Mouse (Mus musculus) CH12.LX (cell line): ENCODE data around the gene Slc28a1.

Experiments
- CTCF ChIP-seq, 2 experiments: IDR thresholded peaks in 1 of 2; conservative IDR thresholded peaks in 1 of 2; 2 replicates each; pipeline ENCODE4 v1.5.1; 2011 to 2012; ENCODE audit warnings: low read depth in 2 of 2, low read length in 2 of 2, improper control_type of control experiment in 1 of 2, inconsistent platforms in 1 of 2, mild to moderate bottlenecking in 1 of 2, moderate library complexity in 1 of 2
- GABPA ChIP-seq: IDR thresholded peaks from 2 replicates; pipeline ENCODE4 v1.6.1; 2012; ENCODE audit warnings: low read depth, low read length, improper control_type of control experiment, inconsistent platforms; ENCODE audit not compliant: insufficient replicate concordance
- JUND ChIP-seq: conservative IDR thresholded peaks from 2 replicates; pipeline ENCODE4 v1.6.1; 2011; ENCODE audit warnings: low read depth, low read length, improper control_type of control experiment
- KAT2A ChIP-seq: IDR thresholded peaks from 2 replicates; pipeline ENCODE4 v1.6.1; 2012; ENCODE audit warnings: low read length, improper control_type of control experiment, inconsistent platforms; ENCODE audit not compliant: insufficient replicate concordance
- NELFE ChIP-seq: IDR thresholded peaks from 2 replicates; pipeline ENCODE4 v1.6.1; 2011; ENCODE audit warnings: low read depth, low read length, improper control_type of control experiment
- POLR2A ChIP-seq: IDR thresholded peaks from 2 replicates; pipeline ENCODE4 v1.6.1; 2011; ENCODE audit warnings: low read depth, mild to moderate bottlenecking, improper control_type of control experiment, low read length
- ZMIZ1 ChIP-seq: IDR thresholded peaks from 2 replicates; pipeline ENCODE4 v1.6.1; 2012; ENCODE audit warnings: low read depth, mild to moderate bottlenecking, inconsistent platforms, low read length, improper control_type of control experiment

- TF ChIP-seq CTCF (conservative IDR thresholded peaks at IDR 0.05 in 1 of 2, IDR thresholded peaks at IDR 0.05 in 1 of 2; ENCODE audit: low read depth in 2 of 2, low read length in 2 of 2) = no peak
- TF ChIP-seq ZMIZ1 = no peak
- TF ChIP-seq KAT2A = no peak
- no peak for TF ChIP-seq NELFE
- no peak for TF ChIP-seq JUND
- TF ChIP-seq POLR2A = no peak
- no peak for TF ChIP-seq GABPA
These were observed 35.9 kb upstream of the Slc28a1 start for GRCm38 (mm10) chr7:81078740-81079139.
